Mouse (Mus musculus) liver (tissue): ENCODE measurements around the gene Olfr1226.
"Not testable (repeated sequence)": the region's sequence is repeated elsewhere in the genome, so short reads cannot be mapped to it uniquely, and the experiment has no call there.

Source experiments
- DNase-seq: peaks from one replicate; pipeline ENCODE4 v3.0.0-alpha.2; 2020; ENCODE audit warnings: mixed read lengths

Olfr1226 gene

DNA sequence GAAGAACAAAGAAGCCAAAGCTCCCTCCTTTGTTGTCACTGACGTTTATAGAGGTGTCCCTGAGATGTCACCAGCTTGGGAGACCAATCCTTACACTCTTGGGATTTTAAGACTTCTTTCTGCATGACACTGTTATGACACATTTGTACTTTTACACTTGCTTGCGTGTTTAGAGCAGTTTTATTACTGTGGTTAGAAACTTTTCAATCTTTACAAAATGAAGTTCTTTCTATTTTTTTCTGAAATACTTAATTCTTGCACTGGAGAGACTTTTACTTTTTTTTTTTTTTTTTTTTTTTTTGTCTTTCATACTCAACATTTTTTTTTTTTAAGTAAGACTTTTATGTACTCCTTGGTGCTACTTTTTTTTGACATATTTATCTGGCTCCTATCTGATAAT is at the start of gene Olfr1226:
Olfr1226 (minus strand) TSS at position 101 of the 400 bp plus-strand sequence.
- no peak for DNase-seq

DNA sequence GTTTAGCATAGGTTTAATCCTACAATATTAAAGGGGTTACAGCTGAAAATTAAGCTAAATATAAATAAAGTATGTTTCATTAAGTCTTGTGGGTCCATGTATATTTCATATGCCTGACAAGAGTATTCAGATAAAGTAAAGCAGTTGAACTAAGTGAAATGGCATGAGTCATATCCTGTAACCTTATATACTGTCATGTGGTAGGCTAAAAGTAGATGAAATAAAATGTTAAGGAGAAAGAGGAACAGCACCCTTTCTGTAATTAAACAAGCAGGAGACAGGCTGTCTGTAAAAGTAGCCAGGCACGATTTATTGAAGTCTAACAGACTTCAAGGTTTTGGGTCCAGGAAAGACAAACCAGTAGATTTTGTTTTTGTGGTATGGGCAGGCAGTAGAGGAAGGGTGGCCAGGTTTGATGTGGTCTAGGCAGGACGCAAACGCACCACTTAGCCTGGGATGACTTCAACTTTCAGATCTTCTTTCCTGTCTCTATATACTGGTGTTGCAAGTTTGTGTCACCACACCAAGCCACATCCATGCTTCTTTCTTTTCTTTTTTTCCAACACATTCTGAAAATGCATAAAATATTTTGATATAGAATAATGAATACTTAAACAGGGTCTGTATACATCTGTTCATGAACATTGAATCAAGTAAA is 3.4 kb downstream of the Olfr1226 start:
- no peak for DNase-seq

DNA sequence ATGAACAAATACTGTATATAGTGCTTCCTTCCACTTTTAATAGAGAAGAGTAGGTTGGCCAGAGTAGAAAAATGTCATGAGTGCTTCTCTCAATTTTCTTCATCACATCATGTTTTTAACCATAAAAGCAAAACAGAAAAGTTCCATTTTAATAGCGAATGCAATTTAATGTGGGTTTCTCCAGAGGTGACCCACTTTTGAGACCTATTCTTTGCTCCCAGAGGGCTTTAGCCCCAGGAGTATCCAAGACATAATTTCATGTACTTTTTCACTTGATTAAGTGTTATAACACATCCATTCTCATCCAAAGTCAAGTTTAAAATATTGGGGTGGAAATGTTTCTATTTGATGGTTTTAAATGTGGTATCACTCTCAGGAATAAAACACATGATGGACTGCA is 25.3 kb downstream of the Olfr1226 start, which contains the start of gene Olfr1225:
Olfr1225 (minus strand) TSS at position 101 of the 400 bp plus-strand sequence.
- no peak for DNase-seq

DNA sequence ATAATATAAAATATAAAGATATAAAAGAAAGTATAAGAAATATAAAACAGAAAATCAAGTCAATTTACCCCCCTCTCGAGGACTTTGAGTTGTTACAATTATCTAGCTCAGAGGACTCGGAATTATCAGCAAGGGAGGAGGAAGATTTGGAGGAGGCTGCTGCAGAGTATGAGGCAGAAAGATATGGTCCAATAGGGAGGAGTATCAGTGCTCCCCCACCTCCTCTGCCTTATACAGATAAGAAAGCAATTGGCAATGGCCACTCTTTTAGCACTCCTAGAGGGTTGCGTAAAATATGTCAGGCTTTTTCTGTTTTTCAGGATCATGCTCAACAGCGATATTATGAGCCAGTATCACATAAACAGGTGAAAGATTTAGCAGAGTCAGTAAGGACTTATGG is 35.1 kb downstream of the Olfr1226 start:
- not testable (repeated sequence) for DNase-seq

DNA sequence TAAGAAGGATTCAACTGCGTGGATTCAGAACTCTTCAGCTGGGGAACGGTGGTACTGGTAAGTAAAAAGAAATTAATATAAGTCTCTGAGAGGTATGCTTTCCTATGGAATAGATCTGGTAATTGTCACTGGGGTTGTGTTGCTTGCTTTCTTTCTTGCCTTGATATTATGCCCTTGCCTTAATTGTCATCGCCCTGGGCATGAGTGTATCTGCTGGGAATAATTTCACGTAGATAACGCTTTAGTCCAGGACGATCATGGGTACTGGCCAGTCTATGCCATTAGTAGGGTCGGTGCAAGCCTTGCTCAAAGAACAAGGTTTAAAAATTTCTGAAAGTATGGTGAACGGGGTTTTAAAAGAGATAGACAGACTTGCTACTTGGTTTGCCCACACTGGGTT is 35.9 kb downstream of the Olfr1226 start, which contains the start of gene Olfr1224-ps1:
Olfr1224-ps1 (minus strand) TSS at position 101 of the 400 bp plus-strand sequence.
- not testable (repeated sequence) for DNase-seq

DNA sequence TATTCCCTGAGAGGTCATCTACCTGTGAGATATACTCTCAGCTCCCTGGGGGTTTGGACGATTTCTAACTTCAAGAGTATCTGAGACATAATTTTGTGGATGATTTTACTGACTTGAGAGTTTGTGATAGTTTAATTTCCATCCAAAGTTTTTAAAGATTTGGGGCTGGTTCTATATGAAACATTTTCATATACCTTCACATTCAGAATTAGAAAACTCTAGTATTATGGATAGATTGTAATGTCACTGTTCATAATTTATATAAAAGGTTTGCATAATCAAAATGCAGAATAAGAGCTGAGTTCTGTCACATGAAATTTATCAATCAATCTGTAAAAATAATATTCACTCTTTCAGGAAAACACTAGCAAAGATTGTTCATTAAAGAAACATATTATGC is 48.4 kb downstream of the Olfr1226 start, which contains the start of gene Olfr1223:
Olfr1223 (minus strand) TSS at position 101 of the 400 bp plus-strand sequence.
- no peak for DNase-seq
